Mouse (Mus musculus): ENCODE results near the gene Slc6a9.

GRCm38 (mm10) chr4:117913421-117913820 lies 79.1 kb downstream of the Slc6a9 start:
- TF ChIP-seq POLR2A (IDR thresholded peaks at IDR 0.05; ENCODE audit: borderline replicate concordance, control insufficient read depth, low read depth, low read length) (no peak), CTCF (IDR thresholded peaks at IDR 0.05; ENCODE audit: control insufficient read depth, insufficient read depth, low read length) (no peak)
